Mouse (Mus musculus): ENCODE data around the gene Olfr547. TPM values are rescaled to one million over a fixed set of nuclear protein-coding genes. Genes with fewer than 3 reads are reported as not detected.

Olfr547 gene
- polyA plus RNA-seq, 1 experiment from 2014 or later, result not detected

DNA sequence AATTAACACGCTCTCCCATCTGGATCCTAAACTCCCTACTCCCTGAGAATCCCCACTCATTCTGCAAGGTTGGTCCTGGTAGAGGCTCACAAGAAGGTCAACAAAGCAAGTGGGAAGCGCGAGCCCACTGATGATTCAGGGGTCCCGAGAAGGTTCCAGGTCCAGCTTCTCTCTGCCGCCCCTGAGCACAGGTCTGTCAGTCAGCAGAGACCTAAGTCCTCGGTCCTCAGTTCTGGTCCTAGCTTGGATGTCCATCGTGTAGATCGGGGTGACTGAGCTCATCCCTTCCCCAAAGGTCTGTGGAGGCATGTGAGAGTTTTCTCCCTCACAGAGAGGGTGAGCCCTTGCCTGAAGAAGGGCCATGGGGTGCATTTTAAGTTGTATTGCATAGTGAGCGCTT is 26.5 kb upstream of the Olfr547 start:
- WGBS, result 85% methylated on average over 9 of the region's 9 CpGs
- no peaks in the 10 kb centered on the region for H3K9me3 ChIP-seq (replicated peaks; ENCODE audit: control insufficient read depth, low read length)
- ATAC-seq (replicated peaks; ENCODE audit: insufficient number of reproducible peaks, low FRiP score, low TSS enrichment, low read depth) (no peak), DNase-seq (ENCODE audit: low spot score) (no peak)
- H3K27ac ChIP-seq (replicated peaks; ENCODE audit: low read depth, low read length), result no peak overlapping the region
- H3K27me3 ChIP-seq (ENCODE audit: control insufficient read depth, insufficient read depth, low read length), result no peaks in the 10 kb centered on the region
- no peak overlapping the region for H3K9ac ChIP-seq (replicated peaks; ENCODE audit: low read length)
- no peaks in the 10 kb centered on the region for H3K36me3 ChIP-seq (replicated peaks; ENCODE audit: control insufficient read depth, insufficient read depth, low read depth, low read length)
- H3K4me2 ChIP-seq (ENCODE audit: low read depth, low read length), result no peak overlapping the region
- H3K4me1 ChIP-seq (ENCODE audit: control insufficient read depth, insufficient read depth, low read length), result no peaks in the 10 kb centered on the region; the same call in 1 of the 2 replicates
- H3K4me3 ChIP-seq (ENCODE audit: low read depth, low read length), result no peak overlapping the region

DNA sequence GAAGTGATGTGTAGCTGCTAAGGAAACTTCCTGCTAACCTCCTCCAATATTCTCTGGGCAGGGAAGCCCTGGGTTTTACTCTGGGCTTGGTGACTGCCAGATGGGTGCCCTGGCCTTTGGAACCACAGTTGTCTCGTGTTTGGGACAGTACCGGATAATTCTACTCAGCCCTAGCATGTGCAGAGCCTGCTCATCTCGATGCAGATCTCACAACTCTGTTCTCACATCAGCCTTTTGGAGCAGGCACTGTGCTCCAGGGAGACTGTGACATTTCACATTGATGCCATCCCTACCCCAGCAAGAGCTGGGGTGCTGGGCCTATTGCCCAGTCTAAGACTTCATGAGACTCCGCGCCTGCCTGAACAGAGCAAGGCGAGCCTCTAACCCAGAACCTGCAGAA is 25.9 kb upstream of the Olfr547 start:
- H3K4me1 ChIP-seq (ENCODE audit: control insufficient read depth, insufficient read depth, low read length), result no peaks in the 10 kb centered on the region; the same call in 1 of the 2 replicates
- no peak overlapping the region for H3K4me2 ChIP-seq (ENCODE audit: low read depth, low read length)
- 87% methylated on average over 6 of the region's 6 CpGs for WGBS
- no peak for ATAC-seq (replicated peaks; ENCODE audit: insufficient number of reproducible peaks, low FRiP score, low TSS enrichment, low read depth)
- no peak for DNase-seq (ENCODE audit: low spot score)
- H3K9me3 ChIP-seq (replicated peaks; ENCODE audit: control insufficient read depth, low read length), result no peaks in the 10 kb centered on the region
- no peaks in the 10 kb centered on the region for H3K36me3 ChIP-seq (replicated peaks; ENCODE audit: control insufficient read depth, insufficient read depth, low read depth, low read length)
- H3K4me3 ChIP-seq (ENCODE audit: low read depth, low read length), result no peak overlapping the region
- H3K27ac ChIP-seq (replicated peaks; ENCODE audit: low read depth, low read length), result no peak overlapping the region
- H3K27me3 ChIP-seq (ENCODE audit: control insufficient read depth, insufficient read depth, low read length), result no peaks in the 10 kb centered on the region; the same call in 1 of the 2 replicates
- no peak overlapping the region for H3K9ac ChIP-seq (replicated peaks; ENCODE audit: low read length)

- WGBS, result 80% methylated on average over 7 of the region's 7 CpGs
- H3K27me3 ChIP-seq (ENCODE audit: control insufficient read depth, insufficient read depth, low read length), result no peaks in the 10 kb centered on the region; the same call in 1 of the 2 replicates
- H3K36me3 ChIP-seq (replicated peaks; ENCODE audit: control insufficient read depth, insufficient read depth, low read depth, low read length), result no peaks in the 10 kb centered on the region
- no peak overlapping the region for H3K4me2 ChIP-seq (ENCODE audit: low read depth, low read length)
- no peak overlapping the region for H3K27ac ChIP-seq (replicated peaks; ENCODE audit: low read depth, low read length)
- H3K4me1 ChIP-seq (ENCODE audit: control insufficient read depth, insufficient read depth, low read length), result no peaks in the 10 kb centered on the region; the same call in 1 of the 2 replicates
- no peak overlapping the region for H3K9ac ChIP-seq (replicated peaks; ENCODE audit: low read length)
- H3K9me3 ChIP-seq (replicated peaks; ENCODE audit: control insufficient read depth, low read length), result no peaks in the 10 kb centered on the region
- no peak for ATAC-seq (replicated peaks; ENCODE audit: insufficient number of reproducible peaks, low FRiP score, low TSS enrichment, low read depth)
- no peak overlapping the region for H3K4me3 ChIP-seq (ENCODE audit: low read depth, low read length)
- no peak for DNase-seq (ENCODE audit: low spot score)
Observed at GRCm38 (mm10) chr7:102509726-102510125, 24.8 kb upstream of the Olfr547 start.

GRCm38 (mm10) chr7:102511927-102512326 is 22.6 kb upstream of the Olfr547 start:
- 93% methylated on average over 10 of the region's 10 CpGs for WGBS
- no peak for DNase-seq (ENCODE audit: low spot score)
- Histone ChIP-seq H3K9me3 (replicated peaks; ENCODE audit: control insufficient read depth, low read length) (no peaks in the 10 kb centered on the region), H3K27me3 (ENCODE audit: control insufficient read depth, insufficient read depth, low read length) (no peaks in the 10 kb centered on the region; the same call in none of the 2 replicates), H3K36me3 (replicated peaks; ENCODE audit: control insufficient read depth, insufficient read depth, low read depth, low read length) (no peaks in the 10 kb centered on the region), H3K4me1 (ENCODE audit: control insufficient read depth, insufficient read depth, low read length) (no peaks in the 10 kb centered on the region; the same call in 1 of the 2 replicates), H3K27ac (replicated peaks; ENCODE audit: low read depth, low read length) (no peak overlapping the region), H3K4me3 (ENCODE audit: low read depth, low read length) (no peak overlapping the region), H3K4me2 (ENCODE audit: low read depth, low read length) (no peak overlapping the region), H3K9ac (replicated peaks; ENCODE audit: low read length) (no peak overlapping the region)
- ATAC-seq (replicated peaks; ENCODE audit: insufficient number of reproducible peaks, low FRiP score, low TSS enrichment, low read depth), result no peak

- H3K9ac ChIP-seq (replicated peaks; ENCODE audit: low read length), result peak overlapping the region; percentile 61
- peak overlapping the region; percentile 40 for H3K4me3 ChIP-seq (ENCODE audit: low read depth, low read length)
- H3K9me3 ChIP-seq (replicated peaks; ENCODE audit: control insufficient read depth, low read length), result no peaks in the 10 kb centered on the region
- ATAC-seq (replicated peaks; ENCODE audit: insufficient number of reproducible peaks, low FRiP score, low TSS enrichment, low read depth), result peak; percentile 93
- DNase-seq (ENCODE audit: low spot score), result peak; percentile 91
- no peaks in the 10 kb centered on the region for H3K36me3 ChIP-seq (replicated peaks; ENCODE audit: control insufficient read depth, insufficient read depth, low read depth, low read length)
- no peaks in the 10 kb centered on the region; the same call in none of the 2 replicates for H3K27me3 ChIP-seq (ENCODE audit: control insufficient read depth, insufficient read depth, low read length)
- H3K4me2 ChIP-seq (ENCODE audit: low read depth, low read length), result peak overlapping the region; percentile 84
- WGBS, result under 1% methylated on average over 54 of the region's 54 CpGs
- no peaks in the 10 kb centered on the region; the same call in 1 of the 2 replicates for H3K4me1 ChIP-seq (ENCODE audit: control insufficient read depth, insufficient read depth, low read length)
- no peak overlapping the region for H3K27ac ChIP-seq (replicated peaks; ENCODE audit: low read depth, low read length)
Observed at GRCm38 (mm10) chr7:102512814-102513435, 21.6 kb upstream of the Olfr547 start.

GRCm38 (mm10) chr7:102514144-102514543 is 20.4 kb upstream of the Olfr547 start:
- Histone ChIP-seq H3K27me3 (ENCODE audit: control insufficient read depth, insufficient read depth, low read length) (no peaks in the 10 kb centered on the region; the same call in none of the 2 replicates), H3K9ac (replicated peaks; ENCODE audit: low read length) (no peak overlapping the region), H3K4me1 (ENCODE audit: control insufficient read depth, insufficient read depth, low read length) (no peaks in the 10 kb centered on the region; the same call in 1 of the 2 replicates), H3K4me2 (ENCODE audit: low read depth, low read length) (no peak overlapping the region), H3K9me3 (replicated peaks; ENCODE audit: control insufficient read depth, low read length) (no peaks in the 10 kb centered on the region), H3K27ac (replicated peaks; ENCODE audit: low read depth, low read length) (no peak overlapping the region), H3K36me3 (replicated peaks; ENCODE audit: control insufficient read depth, insufficient read depth, low read depth, low read length) (no peaks in the 10 kb centered on the region), H3K4me3 (ENCODE audit: low read depth, low read length) (no peak overlapping the region)
- ATAC-seq (replicated peaks; ENCODE audit: insufficient number of reproducible peaks, low FRiP score, low TSS enrichment, low read depth) (no peak), DNase-seq (ENCODE audit: low spot score) (no peak)
- 75% methylated on average over 4 of the region's 4 CpGs for WGBS

- no peaks in the 10 kb centered on the region; the same call in 1 of the 2 replicates for H3K4me1 ChIP-seq (ENCODE audit: control insufficient read depth, insufficient read depth, low read length)
- H3K36me3 ChIP-seq (replicated peaks; ENCODE audit: control insufficient read depth, insufficient read depth, low read depth, low read length), result no peaks in the 10 kb centered on the region
- H3K4me3 ChIP-seq (ENCODE audit: low read depth, low read length), result no peak overlapping the region
- no peaks in the 10 kb centered on the region; the same call in none of the 2 replicates for H3K27me3 ChIP-seq (ENCODE audit: control insufficient read depth, insufficient read depth, low read length)
- H3K9ac ChIP-seq (replicated peaks; ENCODE audit: low read length), result no peak overlapping the region
- DNase-seq (ENCODE audit: low spot score) (no peak), ATAC-seq (replicated peaks; ENCODE audit: insufficient number of reproducible peaks, low FRiP score, low TSS enrichment, low read depth) (no peak)
- no peaks in the 10 kb centered on the region for H3K9me3 ChIP-seq (replicated peaks; ENCODE audit: control insufficient read depth, low read length)
- 78% methylated on average over 10 of the region's 10 CpGs for WGBS
- H3K27ac ChIP-seq (replicated peaks; ENCODE audit: low read depth, low read length), result no peak overlapping the region
- H3K4me2 ChIP-seq (ENCODE audit: low read depth, low read length), result no peak overlapping the region
Observed at GRCm38 (mm10) chr7:102516261-102517050, 18.1 kb upstream of the Olfr547 start.

- H3K36me3 ChIP-seq (replicated peaks; ENCODE audit: control insufficient read depth, insufficient read depth, low read depth, low read length), result no peaks in the 10 kb centered on the region
- H3K4me2 ChIP-seq (ENCODE audit: low read depth, low read length), result no peak overlapping the region
- H3K4me1 ChIP-seq (ENCODE audit: control insufficient read depth, insufficient read depth, low read length), result no peaks in the 10 kb centered on the region; the same call in 1 of the 2 replicates
- no peaks in the 10 kb centered on the region; the same call in none of the 2 replicates for H3K27me3 ChIP-seq (ENCODE audit: control insufficient read depth, insufficient read depth, low read length)
- H3K9ac ChIP-seq (replicated peaks; ENCODE audit: low read length), result no peak overlapping the region
- 78% methylated on average over 2 of the region's 2 CpGs for WGBS
- H3K4me3 ChIP-seq (ENCODE audit: low read depth, low read length), result no peak overlapping the region
- ATAC-seq (replicated peaks; ENCODE audit: insufficient number of reproducible peaks, low FRiP score, low TSS enrichment, low read depth) (no peak), DNase-seq (ENCODE audit: low spot score) (no peak)
- H3K9me3 ChIP-seq (replicated peaks; ENCODE audit: control insufficient read depth, low read length), result no peaks in the 10 kb centered on the region
- no peak overlapping the region for H3K27ac ChIP-seq (replicated peaks; ENCODE audit: low read depth, low read length)
Observed at GRCm38 (mm10) chr7:102517051-102517335, 17.6 kb upstream of the Olfr547 start.
